Mouse (Mus musculus): ENCODE data around the gene Hoxd12. TPM values are rescaled to one million over a fixed set of nuclear protein-coding genes. Genes with fewer than 3 reads are reported as not detected.

Gene Hoxd12
- polyA plus RNA-seq, 1 experiment from 2014 or later, result not detected

GRCm38 (mm10) chr2:74697567-74698121, 22.8 kb downstream of the Hoxd12 start, which contains the start of gene Hoxd9:
Hoxd9 (plus strand) TSS chr2:74697727.
- Histone ChIP-seq H3K4me1 (ENCODE audit: control insufficient read depth, insufficient read depth, low read length) (peaks cover 5% of the 10 kb centered on the region), H3K4me2 (peak within 1 kb of the TSS; percentile 40), H3K27me3 (ENCODE audit: control insufficient read depth, insufficient read depth, low read length) (peaks cover 99% of the 10 kb centered on the region), H3K9ac (ENCODE audit: low read length) (no peak within 1 kb of the TSS), H3K4me3 (ENCODE audit: low read depth, low read length) (peak within 1 kb of the TSS; percentile 26), H3K27ac (ENCODE audit: low read depth, low read length) (no peak within 1 kb of the TSS), H3K36me3 (ENCODE audit: control insufficient read depth, insufficient read depth, low read length) (no peaks in the 10 kb centered on the region), H3K9me3 (ENCODE audit: control insufficient read depth, low read length) (no peaks in the 10 kb centered on the region)
- under 1% methylated on average over 41 of the region's 43 CpGs for WGBS
- ATAC-seq (ENCODE audit: low FRiP score), result peak; percentile 71
- DNase-seq (ENCODE audit: low spot score, missing footprints), result peak; percentile 94

GRCm38 (mm10) chr2:74698201-74699052, 23.6 kb downstream of the Hoxd12 start:
- no peaks in the 10 kb centered on the region for H3K36me3 ChIP-seq (ENCODE audit: control insufficient read depth, insufficient read depth, low read length)
- DNase-seq (ENCODE audit: low spot score, missing footprints) (peak; percentile 94), ATAC-seq (ENCODE audit: low FRiP score) (peak; percentile 65; the same call in 1 of the 2 replicates)
- no peak overlapping the region for H3K27ac ChIP-seq (ENCODE audit: low read depth, low read length)
- H3K9me3 ChIP-seq (ENCODE audit: control insufficient read depth, low read length), result no peaks in the 10 kb centered on the region
- under 1% methylated on average over 61 of the region's 86 CpGs for WGBS
- H3K4me1 ChIP-seq (ENCODE audit: control insufficient read depth, insufficient read depth, low read length), result peaks cover 5% of the 10 kb centered on the region
- H3K9ac ChIP-seq (ENCODE audit: low read length), result no peak overlapping the region
- peak overlapping the region; percentile 40 for H3K4me2 ChIP-seq
- peak overlapping the region; percentile 26 for H3K4me3 ChIP-seq (ENCODE audit: low read depth, low read length)
- H3K27me3 ChIP-seq (ENCODE audit: control insufficient read depth, insufficient read depth, low read length), result peaks cover 99% of the 10 kb centered on the region

- Histone ChIP-seq H3K4me2 (no peak overlapping the region), H3K9ac (ENCODE audit: low read length) (no peak overlapping the region), H3K27me3 (ENCODE audit: control insufficient read depth, insufficient read depth, low read length) (peaks cover 99% of the 10 kb centered on the region), H3K4me3 (ENCODE audit: low read depth, low read length) (no peak overlapping the region), H3K36me3 (ENCODE audit: control insufficient read depth, insufficient read depth, low read length) (no peaks in the 10 kb centered on the region), H3K4me1 (ENCODE audit: control insufficient read depth, insufficient read depth, low read length) (peaks cover 5% of the 10 kb centered on the region), H3K9me3 (ENCODE audit: control insufficient read depth, low read length) (no peaks in the 10 kb centered on the region), H3K27ac (ENCODE audit: low read depth, low read length) (no peak overlapping the region)
- 1% methylated on average over 17 of the region's 17 CpGs for WGBS
- no peak for ATAC-seq (ENCODE audit: low FRiP score)
- peak; percentile 94 for DNase-seq (ENCODE audit: low spot score, missing footprints)
Observed at GRCm38 (mm10) chr2:74699053-74699430, 24.2 kb downstream of the Hoxd12 start.

GRCm38 (mm10) chr2:74699664-74700545, 25.1 kb downstream of the Hoxd12 start:
- H3K27ac ChIP-seq (ENCODE audit: low read depth, low read length), result no peak overlapping the region

GRCm38 (mm10) chr2:74700546-74701112, 25.8 kb downstream of the Hoxd12 start:
- Histone ChIP-seq H3K9me3 (ENCODE audit: control insufficient read depth, low read length) (no peaks in the 10 kb centered on the region), H3K27me3 (ENCODE audit: control insufficient read depth, insufficient read depth, low read length) (peaks cover 99% of the 10 kb centered on the region), H3K27ac (ENCODE audit: low read depth, low read length) (no peak overlapping the region), H3K9ac (ENCODE audit: low read length) (no peak overlapping the region), H3K36me3 (ENCODE audit: control insufficient read depth, insufficient read depth, low read length) (no peaks in the 10 kb centered on the region), H3K4me1 (ENCODE audit: control insufficient read depth, insufficient read depth, low read length) (peaks cover 16% of the 10 kb centered on the region), H3K4me3 (ENCODE audit: low read depth, low read length) (no peak overlapping the region), H3K4me2 (no peak overlapping the region)
- ATAC-seq (ENCODE audit: low FRiP score) (no peak), DNase-seq (ENCODE audit: low spot score, missing footprints) (no peak)
- WGBS, result 2% methylated on average over 22 of the region's 22 CpGs

More at GRCm38 (mm10) chr2:74699664-74700545, 25.1 kb downstream of the Hoxd12 start:
- H3K27me3 ChIP-seq (ENCODE audit: control insufficient read depth, insufficient read depth, low read length), result peaks cover 99% of the 10 kb centered on the region
- H3K9ac ChIP-seq (ENCODE audit: low read length), result no peak overlapping the region
- no peak overlapping the region for H3K4me3 ChIP-seq (ENCODE audit: low read depth, low read length)
- H3K9me3 ChIP-seq (ENCODE audit: control insufficient read depth, low read length), result no peaks in the 10 kb centered on the region
- H3K4me2 ChIP-seq, result no peak overlapping the region
- ATAC-seq (ENCODE audit: low FRiP score) (no peak), DNase-seq (ENCODE audit: low spot score, missing footprints) (peak; percentile 95)
- 2% methylated on average over 23 of the region's 23 CpGs for WGBS
- peaks cover 9% of the 10 kb centered on the region for H3K4me1 ChIP-seq (ENCODE audit: control insufficient read depth, insufficient read depth, low read length)
- no peaks in the 10 kb centered on the region for H3K36me3 ChIP-seq (ENCODE audit: control insufficient read depth, insufficient read depth, low read length)

GRCm38 (mm10) chr2:74701949-74702819, 27.4 kb downstream of the Hoxd12 start:
- H3K9me3 ChIP-seq (ENCODE audit: control insufficient read depth, low read length), result no peaks in the 10 kb centered on the region
- WGBS, result 12% methylated on average over 17 of the region's 17 CpGs
- H3K27me3 ChIP-seq (ENCODE audit: control insufficient read depth, insufficient read depth, low read length), result peaks cover 98% of the 10 kb centered on the region
- H3K4me3 ChIP-seq (ENCODE audit: low read depth, low read length), result no peak overlapping the region
- H3K4me1 ChIP-seq (ENCODE audit: control insufficient read depth, insufficient read depth, low read length), result peaks cover 18% of the 10 kb centered on the region
- H3K27ac ChIP-seq (ENCODE audit: low read depth, low read length), result no peak overlapping the region
- DNase-seq (ENCODE audit: low spot score, missing footprints), result peak; percentile 95
- no peak for ATAC-seq (ENCODE audit: low FRiP score)
- no peak overlapping the region for H3K9ac ChIP-seq (ENCODE audit: low read length)
- H3K36me3 ChIP-seq (ENCODE audit: control insufficient read depth, insufficient read depth, low read length), result no peaks in the 10 kb centered on the region
- H3K4me2 ChIP-seq, result no peak overlapping the region

GRCm38 (mm10) chr2:74702820-74703219, 28.0 kb downstream of the Hoxd12 start:
- WGBS, result 15% methylated on average over 6 of the region's 6 CpGs
- Histone ChIP-seq H3K9me3 (ENCODE audit: control insufficient read depth, low read length) (no peaks in the 10 kb centered on the region), H3K27ac (ENCODE audit: low read depth, low read length) (no peak overlapping the region), H3K27me3 (ENCODE audit: control insufficient read depth, insufficient read depth, low read length) (peaks cover 98% of the 10 kb centered on the region), H3K9ac (ENCODE audit: low read length) (no peak overlapping the region), H3K36me3 (ENCODE audit: control insufficient read depth, insufficient read depth, low read length) (no peaks in the 10 kb centered on the region), H3K4me2 (no peak overlapping the region), H3K4me3 (ENCODE audit: low read depth, low read length) (no peak overlapping the region), H3K4me1 (ENCODE audit: control insufficient read depth, insufficient read depth, low read length) (peaks cover 17% of the 10 kb centered on the region)
- peak; percentile 94 for DNase-seq (ENCODE audit: low spot score, missing footprints)
- ATAC-seq (ENCODE audit: low FRiP score), result no peak

- ATAC-seq (ENCODE audit: low FRiP score), result no peak
- WGBS, result 2% methylated on average over 10 of the region's 10 CpGs
- H3K9me3 ChIP-seq (ENCODE audit: control insufficient read depth, low read length), result no peaks in the 10 kb centered on the region
- no peak overlapping the region for H3K27ac ChIP-seq (ENCODE audit: low read depth, low read length)
- H3K36me3 ChIP-seq (ENCODE audit: control insufficient read depth, insufficient read depth, low read length), result no peaks in the 10 kb centered on the region
- DNase-seq (ENCODE audit: low spot score, missing footprints), result peak; percentile 95
- H3K27me3 ChIP-seq (ENCODE audit: control insufficient read depth, insufficient read depth, low read length), result peaks cover 98% of the 10 kb centered on the region
- H3K9ac ChIP-seq (ENCODE audit: low read length), result no peak overlapping the region
- peaks cover 13% of the 10 kb centered on the region for H3K4me1 ChIP-seq (ENCODE audit: control insufficient read depth, insufficient read depth, low read length)
- H3K4me3 ChIP-seq (ENCODE audit: low read depth, low read length), result no peak overlapping the region
- H3K4me2 ChIP-seq, result no peak overlapping the region
Observed at GRCm38 (mm10) chr2:74703317-74703716, 28.5 kb downstream of the Hoxd12 start.
